Mouse (Mus musculus): ENCODE results near the gene Egln3. TPM values are rescaled to one million over a fixed set of nuclear protein-coding genes. Genes with fewer than 3 reads are reported as not detected.

Gene Egln3
- total RNA-seq, 1 experiment from 2014 or later: 7.6 TPM

- ATAC-seq (ENCODE audit: extremely low read depth, insufficient number of reproducible peaks, low FRiP score, poor library complexity, severe bottlenecking): no peak
Measured at GRCm38 (mm10) chr12:54205731-54206130, 2.1 kb upstream of the Egln3 start.

GRCm38 (mm10) chr12:54205195-54205594 is 1.5 kb upstream of the Egln3 start:
- peak; percentile 29; the same call in 1 of the 2 replicates for ATAC-seq (ENCODE audit: extremely low read depth, insufficient number of reproducible peaks, low FRiP score, poor library complexity, severe bottlenecking)

- peak; percentile 20; the same call in 1 of the 2 replicates for ATAC-seq (ENCODE audit: extremely low read depth, insufficient number of reproducible peaks, low FRiP score, poor library complexity, severe bottlenecking)
Measured at GRCm38 (mm10) chr12:54202765-54203655, 650 bp downstream of the Egln3 start.

GRCm38 (mm10) chr12:54202276-54202675 is 1.4 kb downstream of the Egln3 start:
- ATAC-seq (ENCODE audit: extremely low read depth, insufficient number of reproducible peaks, low FRiP score, poor library complexity, severe bottlenecking): no peak

- no peak for ATAC-seq (ENCODE audit: extremely low read depth, insufficient number of reproducible peaks, low FRiP score, poor library complexity, severe bottlenecking)
Measured at GRCm38 (mm10) chr12:54200856-54201255, 2.8 kb downstream of the Egln3 start.

GRCm38 (mm10) chr12:54200172-54200571 is 3.5 kb downstream of the Egln3 start:
- ATAC-seq (ENCODE audit: extremely low read depth, insufficient number of reproducible peaks, low FRiP score, poor library complexity, severe bottlenecking): no peak

GRCm38 (mm10) chr12:54198282-54198918 is 5.3 kb downstream of the Egln3 start:
- ATAC-seq (ENCODE audit: extremely low read depth, insufficient number of reproducible peaks, low FRiP score, poor library complexity, severe bottlenecking): no peak

GRCm38 (mm10) chr12:54197849-54198248 is 5.8 kb downstream of the Egln3 start:
- ATAC-seq (ENCODE audit: extremely low read depth, insufficient number of reproducible peaks, low FRiP score, poor library complexity, severe bottlenecking): no peak

GRCm38 (mm10) chr12:54197301-54197782 is 6.3 kb downstream of the Egln3 start:
- ATAC-seq (ENCODE audit: extremely low read depth, insufficient number of reproducible peaks, low FRiP score, poor library complexity, severe bottlenecking): no peak

- no peak for ATAC-seq (ENCODE audit: extremely low read depth, insufficient number of reproducible peaks, low FRiP score, poor library complexity, severe bottlenecking)
Measured at GRCm38 (mm10) chr12:54196881-54197280, 6.8 kb downstream of the Egln3 start.

- ATAC-seq (ENCODE audit: extremely low read depth, insufficient number of reproducible peaks, low FRiP score, poor library complexity, severe bottlenecking): no peak
Measured at GRCm38 (mm10) chr12:54194159-54194558, 9.5 kb downstream of the Egln3 start.

- no peak for ATAC-seq (ENCODE audit: extremely low read depth, insufficient number of reproducible peaks, low FRiP score, poor library complexity, severe bottlenecking)
Measured at GRCm38 (mm10) chr12:54192305-54192661, 11.4 kb downstream of the Egln3 start.

GRCm38 (mm10) chr12:54191608-54192304 is 11.9 kb downstream of the Egln3 start:
- peak; percentile 87 for ATAC-seq (ENCODE audit: extremely low read depth, insufficient number of reproducible peaks, low FRiP score, poor library complexity, severe bottlenecking)

GRCm38 (mm10) chr12:54191181-54191580 is 12.5 kb downstream of the Egln3 start:
- ATAC-seq (ENCODE audit: extremely low read depth, insufficient number of reproducible peaks, low FRiP score, poor library complexity, severe bottlenecking): peak; percentile 68

- no peak for ATAC-seq (ENCODE audit: extremely low read depth, insufficient number of reproducible peaks, low FRiP score, poor library complexity, severe bottlenecking)
Measured at GRCm38 (mm10) chr12:54187812-54188600, 15.7 kb downstream of the Egln3 start.

GRCm38 (mm10) chr12:54186926-54187623 is 16.6 kb downstream of the Egln3 start:
- ATAC-seq (ENCODE audit: extremely low read depth, insufficient number of reproducible peaks, low FRiP score, poor library complexity, severe bottlenecking): no peak

GRCm38 (mm10) chr12:54184264-54184663 is 19.4 kb downstream of the Egln3 start:
- ATAC-seq (ENCODE audit: extremely low read depth, insufficient number of reproducible peaks, low FRiP score, poor library complexity, severe bottlenecking): no peak

GRCm38 (mm10) chr12:54178323-54178722 is 25.3 kb downstream of the Egln3 start:
- ATAC-seq (ENCODE audit: extremely low read depth, insufficient number of reproducible peaks, low FRiP score, poor library complexity, severe bottlenecking): no peak
